Mouse (Mus musculus) left cerebral cortex, postnatal 14 days (tissue): ENCODE data around the gene Pde11a. TPM values are rescaled to one million over a fixed set of nuclear protein-coding genes. Genes with fewer than 3 reads are reported as not detected.
A peak's percentile ranks its signal among the peaks of the same experiment; 100 is the strongest.

ENCODE experiments used
- DNase-seq, 2 experiments: peaks; one replicate each; pipeline ENCODE4 v3.0.0; 2021 to 2022; ENCODE audit warnings: low spot score in 2 of 2, mixed read lengths in 1 of 2
- intact Hi-C: fragments of 180-260 bp; cut with DNase I; formaldehyde crosslinking; loops from one replicate; pipeline ENCODE4 v1.15.1; 2025
- total RNA-seq, 2 experiments: library from RNA; stranded (reverse); gene quantifications; 2 replicates each; pipeline ENCODE4 v1.2.3; 2021

Pde11a gene
- total RNA-seq, 2 experiments from 2014 or later, result 4.1 to 4.4 TPM

GRCm38 (mm10) chr2:76220364-76221108 is 118.0 kb downstream of the Pde11a start:
- DNase-seq, result no peak
- intact Hi-C loops, result no loop called here

DNA sequence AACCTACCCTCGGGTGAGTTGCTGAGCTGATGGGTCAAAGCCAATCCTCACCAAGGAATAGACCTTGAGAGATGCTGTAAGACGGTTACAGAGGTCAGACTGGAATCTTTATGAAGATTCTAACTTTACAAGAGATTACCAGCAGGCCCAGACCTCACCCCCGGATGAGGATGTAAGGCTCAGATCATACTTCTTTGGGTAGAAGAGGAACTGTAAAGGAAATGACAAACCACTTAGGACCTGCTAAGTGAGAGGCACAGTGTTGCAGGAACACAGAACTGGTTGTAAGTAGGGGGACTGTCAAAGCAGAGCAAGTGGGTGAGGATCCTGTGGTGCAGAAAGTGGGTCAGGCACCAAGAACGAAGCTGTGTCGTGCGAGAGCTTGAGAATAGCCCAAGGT is 119.0 kb downstream of the Pde11a start:
- intact Hi-C loops, result no loop called here

GRCm38 (mm10) chr2:76216146-76216545 is 122.4 kb downstream of the Pde11a start:
- intact Hi-C loops, result no loop called here
- peak in 1 of 2 experiments; percentile 23 for DNase-seq

More for the DNA sequence above, 119.0 kb downstream of the Pde11a start:
- no peak for DNase-seq

DNA sequence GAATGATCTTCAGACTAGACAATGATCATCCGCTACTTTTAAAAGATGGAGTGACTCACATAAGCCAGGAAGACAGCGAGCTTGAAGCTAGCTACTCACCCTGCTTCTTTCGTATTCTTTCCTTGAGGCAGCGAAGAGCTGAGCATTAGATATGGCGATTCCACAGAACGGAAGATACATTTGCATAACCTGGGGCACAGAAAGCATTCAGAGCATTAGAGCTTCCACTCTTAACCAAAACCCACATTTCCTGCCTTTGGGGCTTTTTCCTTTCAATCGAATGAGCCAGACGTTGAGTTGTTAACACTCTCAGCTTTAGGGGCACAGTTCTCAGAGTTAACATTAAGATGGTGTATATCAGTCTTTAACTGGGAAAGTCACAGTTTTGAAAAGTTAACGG is 123.4 kb downstream of the Pde11a start:
- DNase-seq, result no peak
- intact Hi-C loops, result no loop called here

DNA sequence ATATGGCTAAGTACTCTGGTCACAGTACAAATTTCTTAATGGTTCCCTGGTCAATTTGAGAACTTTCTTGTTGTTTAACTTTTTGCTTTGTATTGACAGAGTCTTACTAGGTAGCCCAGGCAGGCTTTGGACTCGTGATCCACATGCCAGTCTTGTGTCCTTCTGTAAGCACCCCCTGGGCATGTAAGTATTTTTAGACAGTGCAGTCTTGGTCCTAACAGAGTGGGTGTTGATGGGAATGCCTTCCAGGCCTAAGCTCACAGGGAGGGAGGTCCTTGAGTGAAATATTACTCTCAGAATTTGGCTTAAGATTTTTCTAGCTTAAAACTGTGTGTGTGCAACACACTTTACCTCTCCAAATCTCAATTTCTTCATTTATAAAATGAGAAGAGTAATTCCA is 153.4 kb downstream of the Pde11a start:
- intact Hi-C loops, result no loop called here

DNA sequence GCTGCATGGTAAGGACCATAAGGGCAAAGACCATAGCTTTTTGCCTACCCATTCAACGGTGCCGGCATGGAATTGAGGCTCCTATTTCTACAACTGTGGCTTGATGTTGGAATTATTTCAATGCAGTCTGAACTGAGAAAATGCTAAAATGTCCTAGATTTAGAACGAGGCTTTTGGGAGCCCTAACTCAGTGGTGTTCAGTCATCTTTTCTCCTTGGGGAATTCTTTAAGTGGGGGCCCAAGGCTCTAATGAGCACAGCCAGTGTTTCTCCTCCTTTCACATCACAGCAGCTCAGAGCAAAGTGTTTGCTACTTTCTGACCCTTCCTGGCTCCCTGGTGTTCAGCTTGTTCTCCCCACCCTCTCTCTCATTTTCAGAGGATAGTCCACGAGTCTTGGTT is 175.8 kb downstream of the Pde11a start:
- no peak for DNase-seq
- intact Hi-C loops, result no loop called here

More for the DNA sequence above, 153.4 kb downstream of the Pde11a start:
- DNase-seq, result no peak

GRCm38 (mm10) chr2:76158973-76159372 is 179.6 kb downstream of the Pde11a start:
- DNase-seq, result no peak
- intact Hi-C loops, result no loop called here

GRCm38 (mm10) chr2:76141136-76141535 is 197.4 kb downstream of the Pde11a start:
- intact Hi-C loops, result no loop called here
- no peak for DNase-seq

- intact Hi-C loops, result no loop called here
- no peak for DNase-seq
These were observed 205.6 kb downstream of the Pde11a start for GRCm38 (mm10) chr2:76132983-76133382.

DNA sequence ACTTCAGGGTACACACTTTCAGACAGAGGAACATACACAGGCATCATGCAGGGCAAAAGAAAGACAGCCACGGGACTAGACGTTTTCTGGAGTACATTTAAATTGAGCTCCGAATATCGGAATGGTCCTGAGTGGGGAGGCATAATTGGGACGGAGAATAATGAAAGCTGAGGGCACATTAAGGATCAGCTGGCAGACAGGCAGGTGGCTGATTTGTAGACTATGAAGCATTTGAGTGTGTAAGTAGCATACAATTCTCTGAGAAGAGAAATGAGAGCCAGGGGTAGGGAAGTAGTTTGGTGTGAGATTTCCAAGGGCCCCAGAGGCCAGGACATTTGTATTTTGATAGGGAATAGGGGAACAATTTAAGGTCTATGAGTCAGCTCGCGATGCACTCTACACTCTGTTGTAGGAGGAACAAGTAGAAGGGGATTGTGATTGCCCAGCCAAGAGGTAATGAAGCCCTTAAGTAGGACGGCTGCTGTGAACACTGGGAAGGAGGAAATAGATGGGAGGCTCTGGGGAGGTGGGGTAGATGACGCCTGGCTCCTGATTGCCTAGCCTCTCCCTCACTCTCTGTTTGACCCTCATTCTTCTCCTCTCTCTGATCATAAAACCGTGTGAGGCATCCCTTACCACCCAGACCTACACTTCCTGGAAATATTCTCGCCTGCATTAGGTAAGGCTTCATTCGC is 208.5 kb downstream of the Pde11a start:
- intact Hi-C loops, result loop anchor here (5.0 to 10.0 kb wide), 3 partner anchors 135 to 232 kb away; partner anchors contain the start of genes Cyct and Pde11a

DNA sequence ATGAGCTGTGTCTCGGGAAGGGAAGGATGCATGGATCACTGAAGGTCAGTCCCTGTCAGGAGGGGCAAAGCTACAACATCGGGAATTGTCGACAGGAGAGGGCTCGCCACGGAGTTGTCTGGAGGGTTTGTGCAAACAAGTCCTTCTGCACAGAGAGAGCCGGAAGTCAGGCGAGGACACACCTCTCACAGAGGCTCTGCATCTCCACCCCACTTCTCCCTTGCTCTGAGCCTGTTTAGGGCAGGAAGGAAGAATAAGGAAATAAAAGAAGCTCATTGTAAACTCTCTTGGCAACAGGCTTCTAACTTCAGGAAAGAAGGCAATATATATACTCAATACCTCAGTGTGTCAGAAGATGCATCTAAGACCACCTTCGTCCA is 209.5 kb downstream of the Pde11a start:
- no peak for DNase-seq
- intact Hi-C loops, result loop anchor here (5.0 to 10.0 kb wide), 3 partner anchors 136 to 233 kb away; partner anchors contain the start of genes Cyct and Pde11a

More for the DNA sequence above, 208.5 kb downstream of the Pde11a start:
- no peak for DNase-seq

GRCm38 (mm10) chr2:76128105-76129057 is 210.2 kb downstream of the Pde11a start:
- DNase-seq, result peak in 1 of 2 experiments; percentile 31
- intact Hi-C loops, result loop anchor here (5.0 to 10.0 kb wide), 3 partner anchors 136 to 234 kb away; partner anchors contain the start of genes Cyct and Pde11a

- no peak for DNase-seq
- intact Hi-C loops, result loop anchor here (5.0 to 10.0 kb wide), 3 partner anchors 138 to 236 kb away; partner anchors contain the start of genes Cyct and Pde11a
These were observed 211.9 kb downstream of the Pde11a start for GRCm38 (mm10) chr2:76126651-76127050.

DNA sequence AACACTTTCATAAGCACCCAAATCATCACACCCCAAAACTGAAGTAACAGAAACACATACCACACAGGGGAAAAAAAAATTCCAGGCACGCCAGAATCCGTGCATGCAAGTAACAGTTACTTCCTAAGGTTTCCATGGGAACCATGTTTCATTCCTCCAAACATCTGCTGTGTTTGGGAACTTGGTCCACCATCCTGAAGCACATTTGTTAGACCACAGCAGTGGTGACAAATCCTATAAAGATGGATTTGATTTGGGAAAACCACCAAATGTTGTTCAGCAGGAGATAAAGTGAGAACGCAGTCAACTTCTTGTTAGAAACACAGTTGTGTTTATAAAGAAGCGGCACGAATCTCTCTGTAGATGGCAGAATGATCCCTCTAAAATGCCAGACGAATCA is 213.8 kb downstream of the Pde11a start:
- intact Hi-C loops, result loop anchor here (5.0 to 10.0 kb wide), 3 partner anchors 140 to 237 kb away; partner anchors contain the start of genes Cyct and Pde11a
- peak; percentile 43 to 83 for DNase-seq

GRCm38 (mm10) chr2:76122167-76122566 is 216.4 kb downstream of the Pde11a start:
- intact Hi-C loops, result loop anchor here (10.0 kb wide), 2 partner anchors 143 to 213 kb away; partner anchors contain the start of gene Pde11a

DNA sequence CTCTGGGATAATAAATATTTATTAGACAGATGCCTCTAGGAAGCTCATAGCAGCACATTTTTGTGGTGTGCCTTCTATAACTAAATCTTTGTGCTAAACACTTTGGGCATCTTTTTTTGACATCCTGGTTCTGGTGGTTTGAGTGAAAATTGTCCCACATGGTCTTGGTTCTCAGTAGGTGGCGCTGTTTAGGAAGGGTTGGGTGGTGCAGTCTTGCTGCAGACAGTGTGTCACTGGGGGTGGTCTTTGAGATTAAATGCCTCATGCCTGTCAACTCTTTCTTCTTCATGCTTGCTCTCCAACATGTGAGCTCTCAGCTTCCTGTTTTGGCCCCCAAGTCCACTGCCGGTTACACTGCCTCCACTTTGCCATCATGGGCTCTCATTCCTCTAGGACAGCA is 218.7 kb downstream of the Pde11a start:
- no peak for DNase-seq
- intact Hi-C loops, result loop anchor here (10.0 kb wide), 2 partner anchors 145 to 215 kb away; partner anchors contain the start of gene Pde11a

More at GRCm38 (mm10) chr2:76122167-76122566, 216.4 kb downstream of the Pde11a start:
- DNase-seq, result no peak

DNA sequence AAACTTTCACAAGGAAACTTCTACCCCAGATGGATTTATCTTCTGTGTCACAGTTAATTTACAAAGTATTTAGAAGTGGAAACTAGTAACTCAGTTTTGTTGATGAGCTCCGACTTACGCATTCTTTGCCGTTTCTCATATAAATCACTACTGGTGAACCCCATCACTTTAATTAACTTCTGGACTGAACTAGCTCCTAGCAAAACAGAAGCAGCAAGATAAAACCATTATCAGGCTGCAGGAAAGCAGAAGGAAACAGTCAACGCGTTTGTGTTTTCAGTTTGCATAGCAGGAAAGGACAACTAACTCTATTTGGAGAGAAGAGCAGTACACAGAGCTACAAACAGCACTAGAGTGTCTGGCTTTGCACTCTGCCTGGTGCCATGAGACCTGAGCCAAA is 220.1 kb downstream of the Pde11a start:
- DNase-seq, result no peak
- intact Hi-C loops, result no loop called here

DNA sequence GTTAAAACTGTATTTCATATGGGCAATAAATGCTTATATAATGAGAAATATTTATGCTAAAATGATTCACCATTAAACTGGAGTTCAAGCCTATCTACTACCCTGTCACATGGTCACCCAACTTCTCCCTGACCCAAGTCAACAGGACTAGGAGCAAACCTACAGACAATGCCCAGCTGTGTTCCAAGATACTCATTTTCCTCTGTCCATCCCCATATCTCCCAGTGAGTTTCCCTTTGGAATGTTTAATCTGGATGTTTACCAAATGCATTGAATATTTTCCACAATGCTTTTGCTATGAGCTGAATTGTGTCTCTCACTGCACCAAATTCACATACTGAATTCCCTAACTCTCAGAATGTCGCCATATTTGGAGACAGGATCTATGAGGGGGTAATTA is 221.4 kb downstream of the Pde11a start:
- DNase-seq, result no peak
- intact Hi-C loops, result no loop called here

DNA sequence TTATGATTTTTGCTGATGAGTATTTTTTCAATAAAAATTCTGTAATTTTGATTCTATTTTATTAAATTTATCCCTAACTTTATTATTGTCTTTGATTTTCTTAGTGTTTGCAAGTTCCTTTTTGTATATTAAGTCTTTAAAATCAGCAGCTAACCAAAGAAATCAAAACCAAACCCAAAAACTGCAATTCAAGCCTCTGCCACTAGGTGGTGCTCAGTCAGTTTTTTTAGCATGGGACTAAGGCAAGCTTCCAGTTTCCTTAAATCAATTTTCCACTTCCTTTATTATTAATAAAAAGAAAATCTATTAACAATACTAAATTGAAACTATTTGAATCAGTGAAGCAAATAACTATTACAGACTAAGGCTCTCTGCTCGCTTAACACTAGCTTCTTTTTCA is 222.9 kb downstream of the Pde11a start:
- peak; percentile 49 to 80 for DNase-seq
- intact Hi-C loops, result no loop called here
